Mouse (Mus musculus) erythroblast, embryonic 14.5 days (primary cell): Measurements from ENCODE around the gene Armh4.

ENCODE experiments used
- GATA1 ChIP-seq: IDR thresholded peaks from 2 replicates; pipeline ENCODE4 v1.6.1; 2012; ENCODE audit warnings: low read length, inconsistent platforms, mixed read lengths
- TAL1 ChIP-seq: IDR thresholded peaks from 3 replicates; pipeline ENCODE4 v1.6.1; 2012; ENCODE audit warnings: low read length, inconsistent platforms, mixed read lengths

GRCm38 (mm10) chr14:49722782-49723181 is 60.4 kb downstream of the Armh4 start:
- TF ChIP-seq TAL1: no peak
- TF ChIP-seq GATA1: no peak
